Mouse (Mus musculus) left cerebral cortex, adult 9 months (tissue): ENCODE measurements around the gene Vegfb.
A peak's percentile ranks its signal among the peaks of the same experiment; 100 is the strongest.

ENCODE experiments used
- DNase-seq, 2 experiments: peaks; one replicate each; pipeline ENCODE4 v3.0.0; 2022; ENCODE audit warnings: low spot score in 2 of 2

Vegfb gene

DNA sequence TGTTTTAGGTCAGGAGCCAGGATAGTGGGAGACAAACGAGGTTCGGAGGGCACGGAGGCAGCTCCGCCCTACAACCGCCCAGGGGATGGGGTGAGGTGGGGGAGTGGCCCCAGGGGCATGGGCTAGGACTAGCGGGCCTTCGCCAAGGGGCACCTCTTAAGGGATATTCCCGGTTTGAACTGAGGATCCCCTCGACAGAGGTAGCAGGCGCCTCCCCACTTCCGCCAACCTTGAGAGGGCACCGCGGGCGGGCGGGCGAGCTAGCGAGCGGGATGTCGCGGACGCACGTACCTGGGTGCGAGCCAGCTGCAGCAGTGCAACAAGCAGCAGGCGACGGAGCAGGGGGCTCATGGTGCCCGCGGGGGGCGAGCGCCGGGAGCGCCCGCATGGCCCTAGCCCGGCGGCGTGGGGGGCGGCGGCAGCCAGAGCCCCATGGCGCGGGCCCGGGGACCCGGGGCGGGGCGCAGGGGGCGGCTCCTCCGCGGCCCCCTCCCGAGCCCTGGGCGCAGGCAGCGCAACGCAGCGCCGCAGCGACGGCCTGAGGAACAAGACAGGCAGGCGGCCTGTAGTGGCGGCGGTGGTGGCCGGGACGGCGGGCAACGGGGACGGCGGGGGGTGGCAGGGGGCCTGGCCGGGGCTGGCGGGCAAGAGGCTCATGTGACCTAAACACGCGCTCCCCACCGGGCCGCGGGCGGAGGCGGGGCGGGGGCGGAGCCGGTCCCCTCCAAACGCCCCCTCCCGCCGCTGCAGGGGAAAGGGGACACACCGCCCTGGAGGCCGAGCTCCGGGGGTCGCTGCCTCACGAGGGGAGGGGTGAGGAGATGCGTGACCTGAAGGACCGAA lies at the start of gene Vegfb:
TSS of gene Vegfb (minus strand) at position 591 of the 843 bp plus-strand sequence.
- peak in 1 of 2 experiments; percentile 51 for DNase-seq

DNA sequence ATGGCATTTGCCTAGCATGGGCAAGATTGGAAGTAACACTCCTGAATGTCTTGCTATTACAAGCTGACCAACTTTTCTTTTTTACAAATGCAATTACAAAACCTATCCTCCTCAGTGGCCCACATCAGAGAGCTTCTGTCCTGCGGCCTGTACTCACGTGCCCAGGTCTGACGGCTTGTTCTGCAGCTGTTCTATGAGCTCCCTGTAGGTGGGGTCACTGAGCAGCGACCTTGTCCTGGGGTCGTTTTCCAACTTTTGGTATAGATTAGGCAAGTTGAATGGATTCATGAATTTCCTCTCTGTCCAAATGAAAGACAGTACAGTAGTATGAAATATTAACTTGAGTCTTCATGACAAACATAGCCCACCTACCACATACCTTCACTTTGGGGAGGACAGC lies 46.6 kb upstream of the Vegfb start:
- no peak for DNase-seq

DNA sequence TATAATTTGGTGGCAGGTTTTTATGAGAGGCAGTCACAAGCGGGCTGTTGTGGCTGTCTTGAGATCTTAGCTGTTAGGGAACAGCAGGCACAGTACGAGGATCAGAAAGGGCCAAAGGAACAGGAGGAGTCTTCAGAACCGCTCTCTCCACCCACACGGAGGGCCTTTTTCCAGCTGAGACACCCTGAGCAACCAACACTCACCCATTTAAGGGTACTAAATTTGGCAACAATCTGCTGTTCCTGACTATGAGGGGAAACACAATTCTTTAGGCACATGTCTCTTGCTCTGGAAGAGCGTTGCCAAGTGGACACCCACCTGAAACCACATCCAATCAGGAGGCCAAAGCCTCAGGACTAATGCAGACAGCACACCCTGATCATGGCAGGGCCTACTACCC lies 42.1 kb upstream of the Vegfb start:
- DNase-seq, result peak; percentile 70 to 80

DNA sequence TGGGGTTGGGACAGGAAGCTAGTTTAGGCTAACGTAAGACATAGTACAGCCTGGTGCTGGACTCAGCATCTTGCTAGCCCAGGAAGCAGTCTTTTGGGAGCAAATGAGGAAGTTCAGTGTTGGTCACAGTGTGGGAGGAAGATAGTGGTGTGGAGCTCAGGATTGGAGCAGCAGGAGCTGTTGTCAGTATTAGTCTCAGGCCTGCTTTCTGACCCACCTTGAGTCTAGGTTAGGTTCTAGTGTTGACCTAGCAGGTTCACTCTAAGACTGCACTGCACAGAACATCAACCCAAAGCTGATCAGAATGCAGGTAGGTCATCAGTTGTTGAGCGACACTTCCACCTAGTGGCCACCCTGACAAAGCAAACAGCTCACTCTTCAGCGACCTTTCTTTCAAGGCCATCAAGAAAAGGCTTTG lies 32.8 kb upstream of the Vegfb start:
- DNase-seq, result no peak

DNA sequence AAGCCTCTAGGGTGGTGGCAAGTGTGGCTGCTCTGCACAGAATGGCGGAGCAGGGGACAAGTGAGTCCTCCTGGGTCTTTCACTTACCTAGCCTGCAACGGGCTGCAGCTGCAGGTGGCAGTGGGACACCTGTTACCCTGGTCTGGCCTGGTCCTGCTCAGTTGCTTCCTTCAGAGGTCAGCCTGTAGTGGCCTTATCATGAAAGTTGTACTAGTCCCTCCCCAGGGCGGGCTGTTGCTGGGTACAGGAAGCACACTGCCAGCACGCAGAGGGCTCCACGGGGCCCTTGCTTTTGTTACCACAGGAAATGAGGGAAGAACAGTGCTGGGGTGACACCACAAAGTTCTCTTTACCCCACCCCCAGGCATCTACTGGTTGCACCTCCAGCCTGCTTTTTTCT lies 31.7 kb upstream of the Vegfb start, which contains the start of gene Fermt3:
TSS of gene Fermt3 (minus strand) at position 279 of the 400 bp plus-strand sequence.
- peak in 1 of 2 experiments; percentile 36 for DNase-seq

DNA sequence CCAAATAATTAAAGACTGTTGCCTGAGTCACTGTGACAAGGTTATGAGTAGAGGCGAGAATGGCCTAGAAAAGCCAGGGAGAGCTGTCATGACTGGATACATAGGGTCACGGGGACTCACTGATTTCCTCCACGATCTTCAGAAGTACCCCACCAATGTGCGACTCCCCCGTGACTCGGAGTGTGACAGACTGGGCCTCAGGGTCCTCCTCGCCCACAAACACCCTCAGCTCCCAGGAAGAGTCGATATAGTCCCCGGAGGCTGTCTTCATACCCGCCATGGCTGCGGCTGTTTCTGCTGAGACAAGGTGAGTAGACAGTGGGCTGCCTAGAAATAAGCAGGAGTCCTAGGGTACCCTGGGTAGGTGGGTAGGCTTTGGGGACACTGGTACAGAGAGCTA lies 31.1 kb upstream of the Vegfb start:
- DNase-seq, result no peak

DNA sequence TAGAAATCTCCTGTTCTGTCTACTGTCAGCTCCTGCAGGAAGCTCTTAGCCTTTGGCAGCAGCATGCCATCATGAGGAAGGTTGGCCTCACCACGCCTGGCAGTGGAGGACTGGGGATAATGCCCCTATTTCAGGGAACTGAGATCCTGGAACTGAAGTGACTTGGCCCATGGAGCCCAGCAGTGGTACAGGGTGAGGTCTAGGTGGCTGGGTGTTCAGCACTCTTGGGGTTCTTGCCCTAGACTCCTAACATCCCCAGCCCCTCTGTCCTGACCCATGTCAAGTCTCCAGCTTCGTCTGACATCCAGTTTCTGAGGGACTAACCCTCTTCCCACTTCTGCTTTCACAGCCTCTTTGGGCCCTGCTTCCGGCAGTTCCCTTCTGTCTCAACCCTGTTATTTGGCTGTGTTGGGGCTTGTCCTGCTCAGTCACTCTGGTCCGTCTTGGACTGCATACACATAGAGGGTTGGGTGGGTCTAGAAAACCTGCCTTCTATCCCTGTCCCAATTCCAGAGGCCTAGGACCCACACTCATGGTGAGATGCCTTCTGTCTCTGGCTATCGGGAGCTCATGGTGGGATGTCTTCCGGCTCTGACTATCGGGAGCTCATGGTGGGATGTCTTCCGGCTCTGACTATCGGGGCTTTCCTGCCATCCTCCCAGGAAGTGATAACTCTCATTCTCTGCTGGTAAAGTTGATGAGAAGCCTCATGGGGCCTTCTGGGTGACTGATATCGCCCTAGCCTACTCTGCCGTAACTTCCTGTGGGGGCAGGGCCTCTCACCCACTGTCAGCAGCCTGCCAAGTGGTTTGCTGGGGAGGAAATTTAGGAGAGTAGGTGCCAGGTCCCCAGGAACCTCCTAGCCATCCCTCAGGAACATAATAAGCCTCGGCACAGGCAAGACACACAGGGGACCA lies 30.3 kb upstream of the Vegfb start:
- DNase-seq, result no peak

DNA sequence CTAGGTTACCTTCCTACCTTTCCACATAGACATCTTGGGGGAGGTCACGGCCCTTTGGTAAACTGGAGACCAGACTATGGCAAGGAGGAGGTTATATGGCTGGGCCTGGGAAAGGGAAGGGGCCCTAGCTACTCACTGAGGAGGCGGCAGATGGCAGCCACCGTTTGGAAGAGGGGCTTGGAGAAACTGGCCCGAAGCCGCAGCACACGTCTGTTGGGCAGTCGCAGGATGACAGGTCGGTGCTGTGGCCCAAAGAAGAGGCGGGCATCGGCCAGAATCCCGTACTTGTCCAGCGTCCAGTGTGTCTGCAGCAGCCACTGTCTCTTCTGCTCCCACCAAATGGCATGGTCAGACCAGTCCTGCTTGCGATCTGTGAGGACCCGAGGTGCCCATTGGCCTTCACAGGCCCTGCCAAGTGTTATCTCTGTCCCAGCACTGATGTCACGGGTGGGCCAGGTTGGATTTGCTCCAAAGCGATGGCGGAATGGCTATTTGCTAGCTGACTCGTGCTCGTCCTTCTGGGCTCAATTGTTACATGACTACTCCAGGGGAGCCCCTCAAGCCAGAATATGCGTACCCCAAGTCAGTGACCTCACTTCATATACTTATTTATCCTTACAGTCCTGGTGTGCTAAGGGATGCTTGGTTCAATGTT lies 27.2 kb upstream of the Vegfb start:
- no peak for DNase-seq

DNA sequence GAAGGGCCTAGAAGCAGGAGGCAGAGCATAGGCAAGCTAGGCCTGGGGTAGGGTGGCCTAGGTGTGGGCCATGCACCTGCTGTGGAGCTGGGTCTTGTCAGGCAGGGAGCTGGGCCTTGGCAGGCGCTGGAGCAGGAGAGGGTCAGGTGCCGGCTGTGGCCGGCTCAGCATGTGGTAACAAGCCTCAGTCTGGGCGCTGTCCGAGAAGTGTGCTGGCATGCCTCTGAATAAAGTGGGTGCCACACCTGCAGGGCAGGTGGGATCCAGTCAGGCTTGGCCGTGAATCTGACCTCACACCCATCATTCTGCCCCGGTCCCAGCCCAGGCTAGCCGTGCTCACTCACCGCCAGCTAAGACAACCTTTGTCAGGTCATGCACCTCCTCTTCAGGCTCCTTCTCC lies 26.5 kb upstream of the Vegfb start:
- no peak for DNase-seq

DNA sequence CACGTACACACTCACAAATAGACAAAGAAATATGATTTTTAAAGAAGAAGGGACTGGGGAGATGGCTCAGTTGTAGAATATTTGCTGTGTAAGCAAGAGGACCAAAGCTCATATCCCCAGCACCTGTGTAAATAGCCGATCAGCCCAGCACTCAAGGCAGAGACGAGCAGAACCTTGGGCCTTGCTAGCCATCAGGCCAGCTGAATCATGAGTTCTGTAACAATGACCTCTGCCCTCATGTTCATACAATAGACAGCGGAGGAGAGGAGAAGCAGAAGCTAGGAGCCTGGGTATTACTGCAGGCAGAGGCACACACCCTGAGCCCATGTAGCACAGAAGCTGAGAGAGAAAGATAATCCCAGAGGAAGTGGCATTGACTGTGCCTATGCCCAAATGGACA lies 25.0 kb upstream of the Vegfb start:
- no peak for DNase-seq

DNA sequence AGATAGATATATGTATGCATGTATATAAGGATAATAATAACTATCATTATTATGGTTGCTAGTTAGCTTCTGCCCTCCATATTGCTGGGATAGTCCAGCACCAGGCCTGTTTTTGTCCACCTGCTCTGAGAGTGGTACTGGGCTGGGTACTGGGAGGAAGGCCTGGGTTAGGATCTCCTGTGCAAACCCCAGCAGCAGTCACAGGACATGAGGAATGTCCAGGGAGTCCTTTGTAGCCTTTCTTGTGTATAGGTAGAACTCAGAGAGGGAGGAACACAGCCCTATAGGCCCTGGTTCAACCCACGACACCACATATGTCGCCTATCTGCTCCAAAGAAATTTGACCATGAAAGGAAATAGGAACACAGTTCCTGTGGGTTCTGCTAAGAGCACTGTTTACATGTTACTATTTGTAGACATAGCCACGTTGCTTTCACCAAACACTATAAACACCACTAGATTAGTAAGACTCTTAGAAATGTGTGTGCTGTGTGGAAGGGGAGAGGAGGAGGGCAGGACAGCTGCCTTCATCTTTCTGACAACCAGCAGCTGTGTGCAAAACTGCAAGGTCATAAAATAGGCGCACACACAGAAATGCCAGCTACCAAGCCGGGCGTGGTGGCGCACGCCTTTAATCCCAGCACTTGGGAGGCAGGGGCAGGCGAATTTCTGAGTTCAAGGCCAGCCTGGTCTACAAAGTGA lies 19.6 kb upstream of the Vegfb start:
- no peak for DNase-seq

DNA sequence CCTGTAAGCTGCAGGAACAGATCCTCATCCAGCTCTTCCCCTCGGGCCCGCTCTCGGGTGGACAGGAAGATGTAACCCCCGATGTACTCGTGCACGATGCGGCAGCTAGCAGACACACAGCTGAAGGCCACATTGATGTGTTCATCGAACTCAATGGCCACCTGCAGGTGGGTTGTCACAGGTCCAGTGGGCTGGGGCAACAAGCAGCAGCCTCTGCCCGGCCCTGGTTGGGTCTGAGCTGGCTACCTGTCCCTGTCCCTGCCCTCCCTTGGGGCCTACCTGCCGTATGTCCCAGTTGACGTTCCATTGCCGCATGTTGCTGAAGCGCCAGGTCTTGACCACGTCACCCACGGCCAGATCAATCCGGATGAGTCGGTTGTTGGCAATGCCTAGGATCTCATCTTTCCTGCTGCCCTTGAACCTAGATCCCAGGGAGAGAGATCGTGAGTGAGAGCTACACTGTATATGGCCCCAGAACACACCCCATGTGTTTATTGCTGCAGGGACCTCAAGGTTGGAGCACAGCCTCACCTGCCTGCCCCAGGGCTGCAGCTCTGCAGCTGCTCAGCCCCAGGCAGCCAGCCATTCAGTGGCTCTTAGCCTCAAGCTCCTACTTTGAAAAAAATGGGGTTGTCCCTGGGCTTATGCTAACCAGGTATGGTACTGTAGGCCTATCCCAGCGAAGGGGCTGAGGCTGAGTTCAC lies 12.1 kb upstream of the Vegfb start:
- no peak for DNase-seq

DNA sequence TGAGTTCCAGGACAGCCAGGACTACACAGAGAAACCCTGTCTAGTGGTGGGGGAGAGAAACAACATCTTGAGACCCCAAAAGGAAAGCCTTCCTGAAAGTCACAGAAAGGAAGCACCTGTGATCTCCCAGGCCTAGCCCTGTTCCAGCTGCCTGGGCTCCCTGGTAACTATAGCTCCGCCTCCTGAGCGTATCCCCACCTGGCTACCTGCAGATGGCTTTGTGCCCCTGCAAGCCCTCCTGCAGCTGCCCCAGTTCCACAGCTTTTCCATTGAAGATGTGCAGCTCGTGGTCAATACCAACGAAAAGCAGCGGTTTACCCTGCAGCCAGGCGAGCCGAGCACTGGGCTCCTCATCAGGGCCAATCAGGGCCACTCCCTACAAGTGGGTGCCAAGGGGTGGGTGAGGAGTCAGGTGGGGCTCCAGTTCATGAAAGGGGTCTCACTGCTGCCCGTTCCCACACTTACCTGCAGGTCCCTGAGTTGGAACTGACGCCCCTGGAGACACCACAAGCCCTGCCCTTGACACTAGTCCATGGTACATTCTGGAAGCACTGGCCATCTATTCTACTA lies 10.4 kb upstream of the Vegfb start:
- DNase-seq, result no peak

DNA sequence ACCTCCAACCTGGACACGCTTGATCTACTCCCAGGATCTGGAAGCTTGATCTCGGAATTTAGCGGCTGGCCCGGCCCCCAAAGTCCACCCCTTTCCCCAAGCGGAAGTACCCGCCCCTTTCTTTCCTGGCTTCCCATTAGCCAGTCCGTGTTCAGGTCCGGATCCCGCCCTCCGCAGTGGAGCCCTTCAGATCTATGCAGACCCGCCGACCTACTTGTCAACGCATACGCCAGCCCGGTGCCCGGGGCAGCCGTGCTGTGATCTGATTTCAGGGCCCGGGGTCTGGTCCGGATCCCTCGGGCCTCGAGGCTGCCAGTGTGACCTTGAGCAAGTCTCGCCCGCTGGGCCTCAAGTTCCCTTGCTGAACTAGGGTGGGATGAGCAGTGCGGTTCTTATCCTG lies 8.6 kb upstream of the Vegfb start, which contains the start of the genes Nudt22 and Trpt1:
TSS of gene Nudt22 (minus strand) at position 112 of the 400 bp plus-strand sequence.
TSS of gene Trpt1 (plus strand) at position 126 of the 400 bp plus-strand sequence.
- DNase-seq, result peak in 1 of 2 experiments; percentile 86

DNA sequence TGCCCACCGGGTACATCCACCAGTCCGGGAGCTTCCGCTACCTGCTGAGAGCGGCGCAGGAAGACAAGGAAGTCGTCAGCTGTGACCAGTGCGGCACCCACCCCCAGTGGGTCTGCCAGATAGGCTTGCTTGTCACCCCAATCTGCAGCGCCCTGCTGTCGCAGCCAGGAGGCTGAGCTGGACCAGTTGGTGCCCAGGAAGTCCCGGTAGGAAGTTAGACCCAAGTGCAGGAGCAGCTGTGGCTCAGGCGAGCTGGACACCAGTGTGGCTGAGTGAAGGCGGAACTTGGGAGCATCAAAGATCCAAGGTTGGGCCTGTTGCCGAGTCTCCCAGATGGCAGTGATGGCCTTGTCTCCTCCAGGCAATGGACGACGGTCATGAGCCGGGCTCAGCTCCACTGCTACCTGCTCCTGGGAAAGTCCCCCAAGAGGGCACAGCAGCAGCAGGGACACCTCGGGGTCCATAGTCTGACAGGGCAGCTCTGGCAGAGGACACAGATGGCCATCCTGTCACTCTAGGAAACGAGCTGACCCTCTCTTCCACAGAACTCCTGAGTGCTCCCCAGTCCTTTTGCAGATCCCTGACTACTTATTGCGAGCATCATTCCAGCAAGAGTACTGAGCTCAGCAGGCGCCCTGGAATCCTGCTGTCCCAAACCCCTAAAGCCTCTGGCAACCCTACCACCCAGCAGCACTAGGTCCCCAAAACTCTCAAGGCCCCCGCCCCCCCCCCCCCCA lies 8.0 kb upstream of the Vegfb start:
- DNase-seq, result no peak

DNA sequence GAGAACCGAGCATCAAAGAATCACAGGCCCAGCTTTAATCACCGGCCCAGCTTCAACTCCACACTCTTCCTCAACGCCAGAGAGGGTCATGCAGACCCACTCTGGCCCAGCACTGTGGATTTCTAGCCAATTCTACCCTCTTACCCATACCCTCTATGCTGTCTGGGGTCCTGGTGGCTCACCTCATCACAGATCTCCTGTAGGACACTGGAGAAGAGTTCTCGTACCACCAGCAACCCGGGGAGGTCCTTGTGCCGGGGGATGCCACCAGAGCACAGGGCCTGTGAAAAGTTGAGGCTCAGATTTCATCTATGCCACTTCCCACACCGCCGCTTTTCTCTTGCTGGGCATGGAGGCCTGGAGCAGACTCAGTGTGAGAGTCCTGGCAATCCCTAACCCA lies 7.0 kb upstream of the Vegfb start:
- no peak for DNase-seq

DNA sequence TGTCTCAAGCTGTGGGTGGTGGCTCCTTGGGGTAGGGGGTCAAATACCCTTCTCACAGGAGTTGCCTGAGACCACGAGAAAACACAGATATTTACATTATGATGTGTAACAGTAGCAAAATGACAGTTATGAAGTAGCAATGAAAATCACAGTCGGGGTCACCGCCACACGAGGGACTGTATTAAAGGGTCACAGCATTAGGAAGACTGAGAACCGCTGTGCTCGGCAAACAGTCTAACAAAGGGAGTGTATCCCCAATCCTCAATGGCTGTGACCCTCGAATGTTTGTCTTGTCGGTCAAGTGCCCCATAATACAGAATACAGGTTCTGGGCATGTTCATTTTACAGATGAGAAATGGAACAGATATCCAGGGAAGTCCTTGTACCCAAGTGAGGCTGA lies 6.6 kb upstream of the Vegfb start:
- DNase-seq, result no peak

DNA sequence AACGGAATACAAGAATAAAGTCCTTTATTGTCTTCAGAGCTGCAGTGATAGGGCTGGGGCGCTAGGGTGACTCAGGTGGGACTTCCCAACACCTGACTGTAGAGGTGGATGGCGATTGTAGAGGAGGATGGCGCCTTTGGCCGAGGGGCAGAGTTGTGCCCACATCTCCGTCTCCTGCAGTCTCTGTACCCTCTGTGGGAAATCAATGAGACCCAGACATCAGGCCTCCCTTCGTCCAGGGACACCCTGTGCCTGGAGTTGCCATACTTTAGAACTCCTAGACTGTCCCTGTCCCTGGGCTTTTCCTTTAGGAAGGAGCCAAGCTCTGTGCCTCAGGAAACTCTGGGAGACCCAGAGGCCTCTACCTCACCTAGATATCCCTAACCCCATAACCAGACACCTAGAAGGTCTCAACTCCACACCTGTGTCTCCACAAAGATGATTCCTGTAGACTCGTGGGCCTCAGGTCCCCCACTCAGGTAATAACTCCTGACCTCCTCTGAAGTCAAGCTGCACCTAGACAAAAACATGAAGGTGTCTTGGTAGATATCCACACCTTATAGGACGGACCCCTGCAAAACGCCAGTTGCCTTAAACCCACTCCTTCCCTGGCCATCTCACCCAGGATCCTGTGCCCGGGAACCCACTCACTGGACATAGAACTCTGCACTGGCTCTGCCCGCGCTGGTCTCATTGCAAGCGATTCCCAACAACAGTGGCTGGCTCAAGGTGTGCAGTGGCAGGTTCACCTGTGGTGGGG lies 5.7 kb upstream of the Vegfb start:
- no peak for DNase-seq
